Mouse (Mus musculus) CH12.LX (cell line): ENCODE results near the gene Gm11096. TPM values are rescaled to one million over a fixed set of nuclear protein-coding genes. Genes with fewer than 3 reads are reported as not detected.

Experiments
- DNase-seq: peaks from one replicate; pipeline ENCODE4 v3.0.0-alpha.2; 2013; ENCODE audit errors: extremely low read depth
- H3K27ac ChIP-seq: 2 replicates; pipeline ENCODE4 v1.5.1; 2012; ENCODE audit warnings: low read depth, mild to moderate bottlenecking, control low read depth, moderate library complexity; ENCODE audit not compliant: insufficient read depth
- H3K27me3 ChIP-seq: replicated peaks from 2 replicates; pipeline ENCODE3; 2012; ENCODE audit warnings: inconsistent platforms
- H3K36me3 ChIP-seq, 2 experiments: replicated peaks in 1 of 2; 2 replicates each; pipeline versions ENCODE3 to v1.6.1; 2012; ENCODE audit warnings: inconsistent platforms in 1 of 2, low read length in 1 of 2, mild to moderate bottlenecking in 1 of 2, mixed read lengths in 1 of 2, moderate library complexity in 1 of 2; ENCODE audit not compliant: control insufficient read depth in 1 of 2, insufficient read depth in 1 of 2
- H3K4me1 ChIP-seq, 2 experiments: 2 replicates each; pipeline ENCODE4 v1.6.1; 2012; ENCODE audit warnings: inconsistent platforms in 1 of 2, moderate library complexity in 1 of 2; ENCODE audit not compliant: insufficient read depth in 2 of 2, control insufficient read depth in 1 of 2
- H3K4me2 ChIP-seq: 2 replicates; pipeline ENCODE4 v1.6.1; 2012; ENCODE audit warnings: low read depth, mild to moderate bottlenecking, control low read depth; ENCODE audit not compliant: poor library complexity, insufficient read depth, severe bottlenecking
- H3K4me3 ChIP-seq, 3 experiments: fragments of 150-350 bp in 1 of 3; sonication (generic) in 1 of 3; replicated peaks in 1 of 3; 2 replicates each; pipeline versions ENCODE3 to v1.5.1; 2011 to 2012; ENCODE audit warnings: low read depth in 2 of 3, low read length in 2 of 3, mild to moderate bottlenecking in 2 of 3, moderate library complexity in 2 of 3, control low read depth in 1 of 3, improper control_type of control experiment in 1 of 3, inconsistent platforms in 1 of 3, mixed read lengths in 1 of 3; ENCODE audit not compliant: poor library complexity in 1 of 3
- H3K79me2 ChIP-seq: replicated peaks from 2 replicates; pipeline ENCODE4 v1.6.1; 2012; ENCODE audit warnings: mild to moderate bottlenecking, moderate library complexity; ENCODE audit not compliant: control insufficient read depth, poor library complexity, insufficient read depth, severe bottlenecking; ENCODE audit errors: extremely low read depth
- H3K9ac ChIP-seq: 2 replicates; pipeline ENCODE4 v1.6.1; 2012; ENCODE audit warnings: low read depth, mild to moderate bottlenecking, control low read depth, moderate library complexity; ENCODE audit not compliant: insufficient read depth
- H3K9me3 ChIP-seq: replicated peaks from 2 replicates; pipeline ENCODE3; 2012; ENCODE audit warnings: low read length, inconsistent platforms, mixed read lengths
- CTCF ChIP-seq, 2 experiments: IDR thresholded peaks in 1 of 2; conservative IDR thresholded peaks in 1 of 2; 2 replicates each; pipeline ENCODE4 v1.5.1; 2011 to 2012; ENCODE audit warnings: low read depth in 2 of 2, low read length in 2 of 2, improper control_type of control experiment in 1 of 2, inconsistent platforms in 1 of 2, mild to moderate bottlenecking in 1 of 2, moderate library complexity in 1 of 2
- E2F4 ChIP-seq: IDR thresholded peaks from 2 replicates; pipeline ENCODE4 v1.6.1; 2011; ENCODE audit warnings: low read depth, low read length, improper control_type of control experiment; ENCODE audit not compliant: insufficient replicate concordance
- ELF1 ChIP-seq: IDR thresholded peaks from 2 replicates; pipeline ENCODE4 v1.6.1; 2014; ENCODE audit warnings: low read depth, mild to moderate bottlenecking, inconsistent platforms, low read length, improper control_type of control experiment
- EP300 ChIP-seq: IDR thresholded peaks from 2 replicates; pipeline ENCODE4 v1.6.1; 2011; ENCODE audit warnings: low read length, improper control_type of control experiment
- ETS1 ChIP-seq: conservative IDR thresholded peaks from 2 replicates; pipeline ENCODE4 v1.6.1; 2012; ENCODE audit warnings: low read depth, mild to moderate bottlenecking, inconsistent platforms, low read length, improper control_type of control experiment, moderate library complexity
- GABPA ChIP-seq: IDR thresholded peaks from 2 replicates; pipeline ENCODE4 v1.6.1; 2012; ENCODE audit warnings: low read depth, low read length, improper control_type of control experiment, inconsistent platforms; ENCODE audit not compliant: insufficient replicate concordance
- JUND ChIP-seq: conservative IDR thresholded peaks from 2 replicates; pipeline ENCODE4 v1.6.1; 2011; ENCODE audit warnings: low read depth, low read length, improper control_type of control experiment
- KAT2A ChIP-seq: IDR thresholded peaks from 2 replicates; pipeline ENCODE4 v1.6.1; 2012; ENCODE audit warnings: low read length, improper control_type of control experiment, inconsistent platforms; ENCODE audit not compliant: insufficient replicate concordance
- MAFK ChIP-seq: IDR thresholded peaks from 2 replicates; pipeline ENCODE4 v1.6.1; 2011; ENCODE audit warnings: low read length, improper control_type of control experiment; ENCODE audit not compliant: insufficient replicate concordance
- MXI1 ChIP-seq: IDR thresholded peaks from 2 replicates; pipeline ENCODE4 v1.6.1; 2011; ENCODE audit warnings: mild to moderate bottlenecking, low read depth, low read length, improper control_type of control experiment
- NRF1 ChIP-seq: IDR thresholded peaks from 2 replicates; pipeline ENCODE4 v1.6.1; 2014; ENCODE audit warnings: low read depth, mild to moderate bottlenecking, inconsistent platforms, low read length, improper control_type of control experiment, moderate library complexity
- PAX5 ChIP-seq: IDR thresholded peaks from 2 replicates; pipeline ENCODE4 v1.6.1; 2012; ENCODE audit warnings: low read length, inconsistent platforms, mixed read lengths
- POLR2A ChIP-seq: IDR thresholded peaks from 2 replicates; pipeline ENCODE4 v1.6.1; 2011; ENCODE audit warnings: low read depth, mild to moderate bottlenecking, improper control_type of control experiment, low read length
- TCF12 ChIP-seq: IDR thresholded peaks from 2 replicates; pipeline ENCODE4 v1.6.1; 2014; ENCODE audit warnings: low read depth, mild to moderate bottlenecking, inconsistent platforms, low read length, improper control_type of control experiment
- UBTF ChIP-seq: IDR thresholded peaks from 2 replicates; pipeline ENCODE4 v1.6.1; 2012; ENCODE audit warnings: low read depth, mild to moderate bottlenecking, inconsistent platforms, low read length, improper control_type of control experiment, moderate library complexity
- USF2 ChIP-seq: conservative IDR thresholded peaks from 2 replicates; pipeline ENCODE4 v1.6.1; 2011; ENCODE audit warnings: low read depth, low read length, improper control_type of control experiment
- ZKSCAN1 ChIP-seq: IDR thresholded peaks from 2 replicates; pipeline ENCODE4 v1.6.1; 2012; ENCODE audit warnings: low read depth, inconsistent platforms, low read length, improper control_type of control experiment, borderline replicate concordance
- dilution Hi-C: fragments of 300-500 bp; cut with MboI; formaldehyde crosslinking; loops from 2 replicates; pipeline ENCODE4 v1.14.3; 2020; ENCODE audit warnings: low sequenced_read_pairs; ENCODE audit not compliant: extremely low pct_unique_long_range_greater_than_20kb, extremely low pct_ligation_motif_present
- in situ Hi-C: fragments of 300-500 bp; cut with MboI; formaldehyde crosslinking; loops from 3 replicates; pipeline ENCODE4 v1.14.3; 2019; ENCODE audit warnings: low sequenced_read_pairs, low pct_ligation_motif_present, low pct_unique_long_range_greater_than_20kb, mixed read lengths
- polyA plus RNA-seq: library from polyadenylated mRNA; unstranded; fragments of >175 nt; gene quantifications from 2 replicates; pipeline ENCODE4 v1.2.1, GENCODE M21; 2012; ENCODE audit warnings: low read depth; ENCODE audit not compliant: insufficient read length
- total RNA-seq, 2 experiments: library from RNA; depleted of rRNA; stranded (reverse); fragments of 300-350 nt in 1 of 2; fragments of >200 nt in 1 of 2; gene quantifications; 2 replicates each; pipeline ENCODE4 v1.2.3; 2012 to 2014

Gene Gm11096
- total and polyA plus RNA-seq, 3 experiments: not detected

DNA sequence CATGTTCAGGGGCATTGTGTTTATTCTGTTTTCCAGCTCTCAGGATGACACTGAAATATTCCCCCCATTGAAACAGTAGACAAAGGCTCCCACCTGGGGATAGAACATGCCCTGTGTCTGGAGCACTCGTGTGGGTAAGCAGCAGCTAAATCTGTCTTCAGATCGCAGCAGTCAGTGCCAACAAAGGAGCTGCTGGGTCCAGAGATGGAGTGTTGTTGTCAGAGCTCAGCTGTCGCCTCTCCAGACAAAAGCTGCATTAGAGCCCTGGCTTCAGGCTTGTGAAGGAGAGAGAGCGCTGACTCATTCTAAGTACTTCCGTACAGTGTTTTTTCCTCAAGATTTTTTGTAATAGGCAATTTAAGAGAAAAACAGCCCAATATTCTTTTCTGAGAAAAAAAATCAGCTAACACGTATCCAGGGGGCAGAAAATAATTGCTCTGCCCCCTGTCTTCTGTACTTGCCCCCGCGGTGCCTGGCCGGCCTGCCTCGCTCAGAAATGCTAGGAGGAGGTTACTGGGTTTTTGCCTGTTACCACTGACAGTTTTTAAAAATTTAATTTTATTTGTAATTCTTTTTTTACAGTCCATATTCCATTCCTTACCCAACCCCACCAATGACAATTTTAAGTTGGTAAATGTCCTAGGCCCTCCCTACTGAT, 21.6 kb upstream of the Gm11096 start:
- in situ Hi-C loops (no loop called here), dilution Hi-C loops (no loop called here)

DNA sequence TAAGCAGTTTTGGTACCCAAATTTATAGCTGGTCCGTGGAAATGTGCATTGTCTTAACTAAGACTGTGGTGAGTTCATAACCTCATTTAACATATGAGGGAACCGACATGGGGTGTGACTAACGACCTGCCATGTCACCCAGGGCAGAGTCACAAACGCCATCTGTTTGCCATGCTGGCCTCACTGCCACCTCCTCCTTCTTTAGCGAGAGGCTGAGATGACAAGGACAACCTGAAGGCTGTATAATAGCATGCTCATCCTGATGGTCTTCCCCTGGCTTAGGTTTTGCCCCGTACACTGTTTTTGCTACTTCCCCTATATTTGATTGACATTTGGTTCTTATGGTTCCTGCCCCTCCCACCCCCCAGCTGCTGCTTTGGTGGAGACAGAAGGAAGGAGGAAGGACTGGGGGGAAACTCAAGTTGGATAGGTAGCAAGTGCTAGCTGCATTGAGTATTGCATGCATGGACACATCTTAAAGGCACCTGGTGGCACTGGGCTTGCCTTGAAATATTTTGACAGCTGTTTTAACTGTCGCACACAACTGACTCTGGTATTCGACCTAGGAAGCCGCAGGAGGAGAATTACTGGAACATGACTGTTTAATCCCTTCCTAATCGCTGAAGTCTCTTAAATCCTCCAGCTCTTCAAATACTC, 17.2 kb upstream of the Gm11096 start:
- Histone ChIP-seq H3K27me3 (no peaks in the 10 kb centered on the region), H3K9ac (no peak overlapping the region), H3K27ac (no peak overlapping the region), H3K79me2 (no peaks in the 10 kb centered on the region), H3K36me3 (no peaks in the 10 kb centered on the region), H3K4me3 (no peak overlapping the region), H3K9me3 (peaks cover 74% of the 10 kb centered on the region), H3K4me1 (no peaks in the 10 kb centered on the region), H3K4me2 (no peak overlapping the region)
- no peak for DNase-seq
- no peak for TF ChIP-seq POLR2A
- TF ChIP-seq GABPA: no peak
- TF ChIP-seq ZKSCAN1: no peak
- no peak for TF ChIP-seq MXI1
- TF ChIP-seq JUND: no peak
- no peak for TF ChIP-seq UBTF
- TF ChIP-seq CTCF (conservative IDR thresholded peaks at IDR 0.05 in 1 of 2, IDR thresholded peaks at IDR 0.05 in 1 of 2; ENCODE audit: low read depth in 2 of 2, low read length in 2 of 2): no peak
- no peak for TF ChIP-seq NRF1
- TF ChIP-seq EP300: no peak
- no peak for TF ChIP-seq ELF1
- no peak for TF ChIP-seq TCF12
- no peak for TF ChIP-seq PAX5
- TF ChIP-seq MAFK: no peak
- no peak for TF ChIP-seq ETS1
- TF ChIP-seq E2F4: no peak
- in situ Hi-C loops: no loop called here
- dilution Hi-C loops: no loop called here

More for the DNA sequence above, 21.6 kb upstream of the Gm11096 start:
- H3K4me1 ChIP-seq: no peaks in the 10 kb centered on the region
- H3K79me2 ChIP-seq: no peaks in the 10 kb centered on the region
- H3K4me3 ChIP-seq: no peak overlapping the region
- no peak for DNase-seq
- TF ChIP-seq KAT2A (no peak), USF2 (no peak), JUND (no peak), ETS1 (no peak)
- no peak overlapping the region for H3K9ac ChIP-seq
- H3K27me3 ChIP-seq: no peaks in the 10 kb centered on the region
- H3K27ac ChIP-seq: no peak overlapping the region
- H3K4me2 ChIP-seq: no peak overlapping the region
- H3K36me3 ChIP-seq: no peaks in the 10 kb centered on the region
- peaks cover 68% of the 10 kb centered on the region for H3K9me3 ChIP-seq
